Mouse (Mus musculus) kidney, embryonic 15.5 days (tissue): ENCODE results near the gene Mmp14. TPM values are rescaled to one million over a fixed set of nuclear protein-coding genes. Genes with fewer than 3 reads are reported as not detected.
A peak's percentile ranks its signal among the peaks of the same experiment; 100 is the strongest.

Experiments
- ATAC-seq: fragments of 200-750 bp; cut with Nextera tagmentation; replicated peaks from 2 replicates; pipeline ENCODE4 v1.8.0; 2017; ENCODE audit warnings: moderate TSS enrichment; ENCODE audit not compliant: low FRiP score
- H3K27ac ChIP-seq: fragments of 300-500 bp; sonication (generic); 2 replicates; pipeline ENCODE4 v1.5.1; 2015; ENCODE audit warnings: mild to moderate bottlenecking, inconsistent platforms
- H3K27me3 ChIP-seq: fragments of 300-500 bp; sonication (generic); 2 replicates; pipeline ENCODE4 v1.6.1; 2015; ENCODE audit warnings: inconsistent platforms
- H3K36me3 ChIP-seq: fragments of 300-500 bp; sonication (generic); 2 replicates; pipeline ENCODE4 v1.6.1; 2015; ENCODE audit warnings: inconsistent platforms
- H3K4me1 ChIP-seq: fragments of 300-500 bp; sonication (generic); 2 replicates; pipeline ENCODE4 v1.6.1; 2015; ENCODE audit warnings: inconsistent platforms
- H3K4me2 ChIP-seq: fragments of 300-500 bp; sonication (generic); 2 replicates; pipeline ENCODE4 v1.6.1; 2015; ENCODE audit warnings: moderate library complexity, mild to moderate bottlenecking, inconsistent platforms
- H3K4me3 ChIP-seq: fragments of 300-500 bp; sonication (generic); replicated peaks from 2 replicates; pipeline ENCODE4 v1.5.1; 2015; ENCODE audit warnings: mild to moderate bottlenecking, inconsistent platforms
- H3K9ac ChIP-seq: fragments of 300-500 bp; sonication (generic); 2 replicates; pipeline ENCODE4 v1.6.1; 2015; ENCODE audit warnings: mild to moderate bottlenecking, inconsistent platforms
- H3K9me3 ChIP-seq: fragments of 300-500 bp; sonication (generic); replicated peaks from 2 replicates; pipeline ENCODE4 v1.6.1; 2016; ENCODE audit warnings: inconsistent platforms
- WGBS: fragments of 180-500 bp; shearing (Covaris S2); methylation state at CpG from one replicate; pipeline ENCODE4 v1.1.7; 2015; ENCODE audit warnings: mixed read lengths; 5-methylcytosine and 5-hydroxymethylcytosine counted together
- polyA plus RNA-seq: library from polyadenylated mRNA; unstranded; fragments of >200 nt; fragmentation: Nextera tagmentation; extraction: Ambion mirVana; gene quantifications from 2 replicates; pipeline ENCODE4 v1.2.1, GENCODE M21; 2015

Gene Mmp14
- polyA plus RNA-seq, 1 experiment from 2014 or later: 168 TPM

GRCm38 (mm10) chr14:54398528-54398916, 32.9 kb upstream of the Mmp14 start:
- Histone ChIP-seq H3K4me3 (no peak overlapping the region), H3K9ac (no peak overlapping the region), H3K9me3 (no peaks in the 10 kb centered on the region), H3K36me3 (peaks cover 10% of the 10 kb centered on the region; the same call in 1 of the 2 replicates), H3K4me2 (peak overlapping the region; percentile 9; the same call in 1 of the 2 replicates), H3K4me1 (peaks cover 31% of the 10 kb centered on the region), H3K27me3 (no peaks in the 10 kb centered on the region), H3K27ac (peak overlapping the region; percentile 66)
- ATAC-seq: peak; percentile 48
- 17% methylated on average over 7 of the region's 7 CpGs for WGBS

GRCm38 (mm10) chr14:54398921-54399382, 32.5 kb upstream of the Mmp14 start:
- H3K4me2 ChIP-seq: peak overlapping the region; percentile 9; the same call in 1 of the 2 replicates

GRCm38 (mm10) chr14:54401723-54402122, 29.7 kb upstream of the Mmp14 start:
- H3K9me3 ChIP-seq: no peaks in the 10 kb centered on the region
- ATAC-seq: no peak
- H3K4me1 ChIP-seq: peaks cover 41% of the 10 kb centered on the region
- H3K4me2 ChIP-seq: no peak overlapping the region
- WGBS: 23% methylated on average over 3 of the region's 3 CpGs
- 0 out of 2 replicates have a peak, but pooled peaks cover 4% of the 10 kb centered on the region for H3K36me3 ChIP-seq
- H3K9ac ChIP-seq: no peak overlapping the region
- H3K27me3 ChIP-seq: no peaks in the 10 kb centered on the region
- H3K4me3 ChIP-seq: no peak overlapping the region
- H3K27ac ChIP-seq: no peak overlapping the region

More at GRCm38 (mm10) chr14:54398921-54399382, 32.5 kb upstream of the Mmp14 start:
- Histone ChIP-seq H3K4me1 (peaks cover 31% of the 10 kb centered on the region), H3K4me3 (no peak overlapping the region), H3K27ac (peak overlapping the region; percentile 66), H3K9me3 (no peaks in the 10 kb centered on the region), H3K27me3 (no peaks in the 10 kb centered on the region), H3K9ac (no peak overlapping the region), H3K36me3 (peaks cover 10% of the 10 kb centered on the region; the same call in 1 of the 2 replicates)
- ATAC-seq: peak; percentile 84
- WGBS: 12% methylated on average over 8 of the region's 8 CpGs

GRCm38 (mm10) chr14:54408336-54409056, 22.9 kb upstream of the Mmp14 start:
- Histone ChIP-seq H3K27me3 (no peaks in the 10 kb centered on the region), H3K27ac (peak overlapping the region; percentile 82; the same call in 1 of the 2 replicates), H3K36me3 (no peaks in the 10 kb centered on the region), H3K9me3 (no peaks in the 10 kb centered on the region), H3K4me2 (peak overlapping the region; percentile 43), H3K9ac (no peak overlapping the region), H3K4me3 (peak overlapping the region; percentile 13; the same call in 1 of the 2 replicates), H3K4me1 (peaks cover 53% of the 10 kb centered on the region)
- 56% methylated on average over 25 of the region's 25 CpGs for WGBS
- ATAC-seq: peak; percentile 48; the same call in 1 of the 2 replicates

GRCm38 (mm10) chr14:54409057-54409645, 22.3 kb upstream of the Mmp14 start:
- H3K9me3 ChIP-seq: no peaks in the 10 kb centered on the region
- H3K4me3 ChIP-seq: 0 out of 2 replicates have a peak overlapping the region, but pooled peaks have one; percentile 13
- H3K27ac ChIP-seq: peak overlapping the region; percentile 82
- WGBS: 57% methylated on average over 7 of the region's 7 CpGs
- H3K27me3 ChIP-seq: no peaks in the 10 kb centered on the region
- H3K4me1 ChIP-seq: peaks cover 59% of the 10 kb centered on the region
- no peak overlapping the region for H3K9ac ChIP-seq
- ATAC-seq: no peak
- no peaks in the 10 kb centered on the region for H3K36me3 ChIP-seq
- peak overlapping the region; percentile 43 for H3K4me2 ChIP-seq

- Histone ChIP-seq H3K27me3 (no peaks in the 10 kb centered on the region), H3K9me3 (no peaks in the 10 kb centered on the region), H3K36me3 (no peaks in the 10 kb centered on the region), H3K9ac (peak overlapping the region; percentile 26; the same call in 1 of the 2 replicates), H3K27ac (peak overlapping the region; percentile 82), H3K4me1 (peaks cover 61% of the 10 kb centered on the region), H3K4me3 (peak overlapping the region; percentile 6; the same call in 1 of the 2 replicates), H3K4me2 (peak overlapping the region; percentile 43)
- ATAC-seq: peak; percentile 32; the same call in 1 of the 2 replicates
- 36% methylated on average over 17 of the region's 17 CpGs for WGBS
Observed at GRCm38 (mm10) chr14:54409980-54410810, 21.2 kb upstream of the Mmp14 start.

- H3K27ac ChIP-seq: no peak overlapping the region
- H3K4me2 ChIP-seq: no peak overlapping the region
- peaks cover 65% of the 10 kb centered on the region for H3K4me1 ChIP-seq
- H3K9me3 ChIP-seq: no peaks in the 10 kb centered on the region
- H3K9ac ChIP-seq: no peak overlapping the region
- H3K36me3 ChIP-seq: no peaks in the 10 kb centered on the region
- 61% methylated on average over 9 of the region's 9 CpGs for WGBS
- no peak for ATAC-seq
- 0 out of 2 replicates have a peak, but pooled peaks cover 4% of the 10 kb centered on the region for H3K27me3 ChIP-seq
- no peak overlapping the region for H3K4me3 ChIP-seq
Observed at GRCm38 (mm10) chr14:54412000-54412576, 19.3 kb upstream of the Mmp14 start.

- WGBS: 39% methylated on average over 2 of the region's 2 CpGs
- Histone ChIP-seq H3K9ac (no peak overlapping the region), H3K4me3 (no peak overlapping the region), H3K27ac (peak overlapping the region; percentile 67), H3K36me3 (no peaks in the 10 kb centered on the region), H3K4me2 (peak overlapping the region; percentile 27; the same call in 1 of the 2 replicates), H3K4me1 (peaks cover 69% of the 10 kb centered on the region), H3K27me3 (0 out of 2 replicates have a peak, but pooled peaks cover 4% of the 10 kb centered on the region), H3K9me3 (no peaks in the 10 kb centered on the region)
- ATAC-seq: no peak
Observed at GRCm38 (mm10) chr14:54412629-54413170, 18.7 kb upstream of the Mmp14 start.

- WGBS: 8% methylated on average over 18 of the region's 18 CpGs
- ATAC-seq: peak; percentile 50; the same call in 1 of the 2 replicates
- Histone ChIP-seq H3K9me3 (no peaks in the 10 kb centered on the region), H3K4me2 (peak overlapping the region; percentile 52), H3K4me3 (peak overlapping the region; percentile 18), H3K4me1 (peaks cover 58% of the 10 kb centered on the region), H3K9ac (no peak overlapping the region), H3K27me3 (0 out of 2 replicates have a peak, but pooled peaks cover 4% of the 10 kb centered on the region), H3K27ac (peak overlapping the region; percentile 67), H3K36me3 (no peaks in the 10 kb centered on the region)
Observed at GRCm38 (mm10) chr14:54413877-54414700, 17.3 kb upstream of the Mmp14 start.

- Histone ChIP-seq H3K4me3 (no peak overlapping the region), H3K9ac (no peak overlapping the region), H3K36me3 (no peaks in the 10 kb centered on the region), H3K9me3 (no peaks in the 10 kb centered on the region), H3K27ac (no peak overlapping the region), H3K4me1 (peaks cover 45% of the 10 kb centered on the region), H3K27me3 (0 out of 2 replicates have a peak, but pooled peaks cover 4% of the 10 kb centered on the region), H3K4me2 (no peak overlapping the region)
- WGBS: 26% methylated on average over 13 of the region's 13 CpGs
- no peak for ATAC-seq
Observed at GRCm38 (mm10) chr14:54415241-54416020, 16.0 kb upstream of the Mmp14 start.
